Mouse (Mus musculus) embryonic facial prominence, embryonic 12.5 days (tissue): ENCODE results near the gene Aldoc. TPM values are rescaled to one million over a fixed set of nuclear protein-coding genes. Genes with fewer than 3 reads are reported as not detected.
A peak's percentile ranks its signal among the peaks of the same experiment; 100 is the strongest.

Experiments used
- ATAC-seq: fragments of 200-750 bp; cut with Nextera tagmentation; 2 replicates; pipeline ENCODE4 v1.8.0; 2017; ENCODE audit not compliant: insufficient number of reproducible peaks, insufficient read depth, low FRiP score, low TSS enrichment
- H3K27ac ChIP-seq: fragments of 300-500 bp; sonication (generic); 2 replicates; pipeline ENCODE4 v1.5.1; 2016; ENCODE audit warnings: mild to moderate bottlenecking
- H3K27me3 ChIP-seq: fragments of 300-500 bp; sonication (generic); 2 replicates; pipeline ENCODE4 v1.6.1; 2016; ENCODE audit warnings: mild to moderate bottlenecking, moderate library complexity
- H3K36me3 ChIP-seq: fragments of 300-500 bp; sonication (generic); 2 replicates; pipeline ENCODE4 v1.6.1; 2016; ENCODE audit warnings: mild to moderate bottlenecking
- H3K4me1 ChIP-seq: fragments of 300-500 bp; sonication (generic); 2 replicates; pipeline ENCODE4 v1.6.1; 2016
- H3K4me2 ChIP-seq: fragments of 300-500 bp; sonication (generic); replicated peaks from 2 replicates; pipeline ENCODE4 v1.6.1; 2016; ENCODE audit warnings: mild to moderate bottlenecking, moderate library complexity
- H3K4me3 ChIP-seq: fragments of 300-500 bp; sonication (generic); 2 replicates; pipeline ENCODE4 v1.5.1; 2016; ENCODE audit warnings: mild to moderate bottlenecking
- H3K9ac ChIP-seq: fragments of 300-500 bp; sonication (generic); 2 replicates; pipeline ENCODE4 v1.6.1; 2016; ENCODE audit warnings: mild to moderate bottlenecking, moderate library complexity
- H3K9me3 ChIP-seq: fragments of 300-500 bp; sonication (generic); 2 replicates; pipeline ENCODE4 v1.6.1; 2016; ENCODE audit warnings: mild to moderate bottlenecking, moderate library complexity
- WGBS: fragments of 180-500 bp; shearing (Covaris S2); methylation state at CpG from one replicate; pipeline ENCODE4 v1.1.7; 2016; 5-methylcytosine and 5-hydroxymethylcytosine counted together
- polyA plus RNA-seq: library from polyadenylated mRNA; unstranded; fragments of >200 nt; fragmentation: Nextera tagmentation; extraction: Ambion mirVana; gene quantifications from 2 replicates; pipeline ENCODE4 v1.2.1, GENCODE M21; 2016

Aldoc gene
- polyA plus RNA-seq, 1 experiment from 2014 or later = 4.6 TPM

DNA sequence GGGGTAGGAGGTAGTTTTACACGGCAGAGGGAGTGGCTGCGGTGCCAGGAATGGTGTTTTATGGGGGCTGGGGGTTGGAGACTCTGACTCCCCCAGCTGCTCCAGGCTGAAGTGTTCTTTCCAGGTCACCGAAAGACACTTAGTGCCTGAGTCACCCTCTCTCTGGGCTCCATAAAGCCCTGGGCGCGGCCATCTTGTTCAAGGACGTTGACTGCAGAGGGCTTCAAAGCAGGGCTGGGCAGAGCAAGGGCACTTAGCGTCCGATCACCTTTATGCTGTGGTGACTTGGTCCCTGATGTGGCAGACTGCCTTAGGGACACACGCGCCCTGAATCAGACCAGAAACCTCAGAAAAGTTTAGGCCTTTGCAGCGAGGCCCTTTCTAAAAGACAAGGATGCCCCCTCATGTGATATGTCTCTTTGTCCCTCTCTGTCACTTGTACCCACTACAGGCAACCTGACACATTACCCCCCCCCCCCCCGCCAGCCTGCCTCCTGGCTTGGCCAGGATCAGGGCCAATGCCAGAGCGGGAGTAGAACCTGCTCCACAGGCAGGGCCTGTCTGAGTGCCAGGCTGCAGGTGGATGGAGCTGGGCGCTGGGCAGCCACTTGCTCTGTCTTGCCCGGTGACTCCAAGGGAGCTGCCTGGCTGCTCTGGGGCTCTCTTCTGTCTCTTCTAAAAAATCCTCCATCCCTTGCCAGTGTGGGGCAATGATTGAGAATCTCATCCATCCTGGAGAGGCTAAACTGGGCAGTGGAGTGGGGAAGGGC lies 44.9 kb downstream of the Aldoc start:
- H3K4me3 ChIP-seq = no peak overlapping the region
- no peaks in the 10 kb centered on the region for H3K27me3 ChIP-seq
- H3K27ac ChIP-seq = no peak overlapping the region
- no peaks in the 10 kb centered on the region for H3K36me3 ChIP-seq
- H3K9ac ChIP-seq = no peak overlapping the region
- no peaks in the 10 kb centered on the region for H3K9me3 ChIP-seq
- H3K4me2 ChIP-seq = no peak overlapping the region
- ATAC-seq = no peak
- WGBS = 86% methylated on average over 15 of the region's 15 CpGs
- H3K4me1 ChIP-seq = no peaks in the 10 kb centered on the region

DNA sequence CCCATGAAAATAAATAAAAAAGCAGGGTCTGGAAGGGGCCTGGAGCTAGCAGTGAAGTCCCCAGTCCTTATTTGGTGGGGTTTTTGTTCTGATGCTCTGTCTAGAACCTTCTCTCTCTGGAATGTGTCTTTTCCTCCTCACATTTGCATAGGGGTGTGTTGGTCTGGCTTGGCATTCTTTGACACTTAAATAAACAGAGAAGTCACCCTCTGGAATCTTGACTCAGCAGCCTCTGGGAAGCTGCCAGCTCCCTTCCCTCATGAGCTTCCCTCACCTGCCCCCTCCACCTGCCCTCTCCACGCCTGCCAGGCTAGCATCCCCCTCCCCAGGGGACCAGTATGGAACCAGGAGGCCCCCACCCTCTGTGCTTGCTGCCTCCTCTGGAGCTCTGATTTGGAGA lies 47.6 kb downstream of the Aldoc start:
- Histone ChIP-seq H3K9me3 (no peaks in the 10 kb centered on the region), H3K9ac (no peak overlapping the region), H3K27me3 (no peaks in the 10 kb centered on the region), H3K4me3 (no peak overlapping the region), H3K27ac (no peak overlapping the region), H3K4me1 (no peaks in the 10 kb centered on the region; the same call in none of the 2 replicates), H3K4me2 (no peak overlapping the region), H3K36me3 (no peaks in the 10 kb centered on the region)
- no peak for ATAC-seq
- 36% methylated on average over 1 of the region's 1 CpGs for WGBS

DNA sequence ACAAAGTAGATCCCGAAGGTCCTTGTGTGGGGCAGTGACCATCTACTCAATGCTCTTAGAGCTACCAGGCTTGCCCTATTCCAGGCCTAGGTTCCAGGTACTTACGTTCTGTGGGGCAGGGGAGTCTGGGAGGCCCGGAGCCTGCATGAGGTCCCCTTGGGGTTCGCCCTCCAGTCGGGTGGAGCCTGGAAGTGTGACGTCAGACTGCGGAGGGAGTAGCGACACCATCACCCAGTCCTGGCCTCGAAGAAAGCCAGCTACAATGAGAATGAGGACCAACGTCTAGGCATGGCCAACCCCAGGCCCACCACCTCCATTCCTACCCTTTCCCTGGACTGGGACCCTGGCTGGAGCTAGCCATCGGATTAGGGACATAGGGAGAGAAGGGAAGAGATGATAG lies 48.9 kb downstream of the Aldoc start:
- Histone ChIP-seq H3K4me3 (no peak overlapping the region), H3K27me3 (no peaks in the 10 kb centered on the region), H3K4me1 (no peaks in the 10 kb centered on the region; the same call in none of the 2 replicates), H3K36me3 (no peaks in the 10 kb centered on the region), H3K4me2 (no peak overlapping the region), H3K27ac (no peak overlapping the region), H3K9ac (no peak overlapping the region), H3K9me3 (no peaks in the 10 kb centered on the region)
- ATAC-seq = no peak
- WGBS = 89% methylated on average over 11 of the region's 11 CpGs

DNA sequence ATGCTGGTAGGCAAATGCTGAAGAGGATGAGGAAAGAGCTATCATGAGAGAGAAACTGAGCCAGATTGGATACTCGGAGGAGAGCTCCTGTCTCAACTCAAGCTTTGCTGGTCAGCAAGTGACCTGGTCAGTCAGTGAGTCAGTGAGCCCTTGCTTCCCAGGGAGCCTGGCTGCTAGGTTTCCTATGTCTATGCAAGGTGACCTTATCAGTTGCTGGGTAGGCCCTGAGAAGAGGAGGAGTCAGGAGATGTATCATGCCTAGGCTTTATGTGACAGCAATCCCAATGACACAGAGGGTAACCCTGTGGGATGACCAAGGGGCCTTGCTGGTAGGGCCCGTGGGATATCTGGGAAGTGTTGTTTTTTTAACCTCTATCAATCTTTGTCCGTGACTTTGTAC lies 49.4 kb downstream of the Aldoc start:
- no peak overlapping the region for H3K4me3 ChIP-seq
- H3K36me3 ChIP-seq = no peaks in the 10 kb centered on the region
- H3K27ac ChIP-seq = no peak overlapping the region
- 77% methylated on average over 3 of the region's 3 CpGs for WGBS
- H3K27me3 ChIP-seq = no peaks in the 10 kb centered on the region
- no peaks in the 10 kb centered on the region; the same call in none of the 2 replicates for H3K4me1 ChIP-seq
- H3K9me3 ChIP-seq = no peaks in the 10 kb centered on the region
- ATAC-seq = no peak
- H3K4me2 ChIP-seq = no peak overlapping the region
- no peak overlapping the region for H3K9ac ChIP-seq

DNA sequence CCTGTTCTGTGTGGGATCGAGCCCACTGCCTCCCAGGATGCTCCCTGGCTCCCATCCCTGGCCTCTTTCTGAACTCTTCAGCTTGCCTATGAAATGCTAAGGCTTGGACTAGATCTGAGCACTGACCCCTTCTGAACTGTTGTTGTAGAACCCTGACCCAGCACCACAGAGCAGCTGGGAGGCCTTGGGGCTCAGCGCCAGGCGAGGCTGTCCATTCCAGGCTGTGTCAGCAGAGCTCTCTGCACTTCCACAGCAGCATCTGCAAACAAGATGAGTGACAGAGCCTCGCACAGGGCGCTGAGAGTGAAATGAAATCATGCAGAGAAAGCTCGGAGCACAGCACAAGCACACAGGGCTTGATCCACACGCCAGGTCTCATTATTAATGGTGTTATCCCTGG lies 49.8 kb downstream of the Aldoc start:
- Histone ChIP-seq H3K36me3 (no peaks in the 10 kb centered on the region), H3K27me3 (no peaks in the 10 kb centered on the region), H3K9ac (no peak overlapping the region), H3K27ac (no peak overlapping the region), H3K9me3 (no peaks in the 10 kb centered on the region), H3K4me3 (no peak overlapping the region), H3K4me2 (no peak overlapping the region), H3K4me1 (no peaks in the 10 kb centered on the region; the same call in none of the 2 replicates)
- ATAC-seq = no peak
- 63% methylated on average over 7 of the region's 7 CpGs for WGBS

DNA sequence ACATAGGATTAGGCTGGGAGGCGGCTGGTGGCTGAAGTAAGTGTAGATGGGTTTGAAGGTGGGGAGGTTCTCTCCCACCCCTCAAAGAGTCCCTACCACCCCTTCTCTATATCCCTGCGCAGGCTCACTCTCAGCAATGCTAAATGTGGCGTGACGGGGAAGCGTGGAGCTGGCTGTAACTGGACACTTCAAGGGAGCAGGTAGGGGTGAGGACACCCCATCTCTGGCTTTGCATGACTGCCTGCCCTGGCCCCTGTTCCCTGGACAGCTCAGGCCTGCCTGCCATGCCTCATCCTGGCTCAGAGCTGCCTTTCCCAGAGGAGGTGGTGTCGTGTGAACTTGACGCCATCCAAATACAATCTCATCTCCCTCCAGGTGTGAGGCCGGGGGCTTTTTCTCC lies 51.4 kb downstream of the Aldoc start:
- ATAC-seq = no peak
- Histone ChIP-seq H3K4me1 (no peaks in the 10 kb centered on the region; the same call in none of the 2 replicates), H3K27me3 (no peaks in the 10 kb centered on the region), H3K9ac (peak overlapping the region; percentile 4; the same call in 1 of the 2 replicates), H3K4me2 (no peak overlapping the region), H3K4me3 (no peak overlapping the region), H3K36me3 (no peaks in the 10 kb centered on the region), H3K9me3 (no peaks in the 10 kb centered on the region), H3K27ac (peak overlapping the region; percentile 26; the same call in 1 of the 2 replicates)
- 60% methylated on average over 8 of the region's 8 CpGs for WGBS

Other genes with a start within 250 kb of the Aldoc start
- 33.7 and 35.9 TPM in 2 replicates for gene Eral1, start 242.6 kb upstream of the Aldoc start, polyA plus RNA-seq
- 15.1 and 15.7 TPM in 2 replicates for gene Fam222b, start 228.3 kb upstream of the Aldoc start, polyA plus RNA-seq
- 119 and 122 TPM in 2 replicates for gene Traf4, start 157.4 kb upstream of the Aldoc start, polyA plus RNA-seq
- 17.5 and 18.9 TPM in 2 replicates for gene Nek8, start 146.3 kb upstream of the Aldoc start, polyA plus RNA-seq
- 13.5 and 14.2 TPM in 2 replicates for gene Tlcd1, start 146.3 kb upstream of the Aldoc start, polyA plus RNA-seq
- gene Rpl23a, start 139.4 kb upstream of the Aldoc start, polyA plus RNA-seq = 1,221 and 1,230 TPM in 2 replicates
- 164 and 181 TPM in 2 replicates for gene Rab34, start 134.5 kb upstream of the Aldoc start, polyA plus RNA-seq
- gene Proca1, start 129.6 kb upstream of the Aldoc start, polyA plus RNA-seq = 2.9 TPM in 2 replicates
- gene Sdf2, start 77.2 kb upstream of the Aldoc start, polyA plus RNA-seq = 56.2 and 61.1 TPM in 2 replicates
- gene Supt6, start 77.0 kb upstream of the Aldoc start, polyA plus RNA-seq = 36.1 and 37.8 TPM in 2 replicates
- gene 2610507B11Rik, start 61.2 kb upstream of the Aldoc start, polyA plus RNA-seq = 72.1 and 79.5 TPM in 2 replicates
- gene BC030499, start 32.1 kb upstream of the Aldoc start, polyA plus RNA-seq = 0.32 and 0.52 TPM in 2 replicates
- 49.2 and 50.8 TPM in 2 replicates for gene Spag5, start 21.4 kb upstream of the Aldoc start, polyA plus RNA-seq
- gene Pigs, start 5.4 kb downstream of the Aldoc start, polyA plus RNA-seq = 71.1 and 74.3 TPM in 2 replicates
- 93.2 and 99.5 TPM in 2 replicates for gene Unc119, start 20.5 kb downstream of the Aldoc start, polyA plus RNA-seq
- 0.09 and 0.18 TPM in 2 replicates for gene Foxn1, start 63.6 kb downstream of the Aldoc start, polyA plus RNA-seq
- gene Slc13a2, start 99.2 kb downstream of the Aldoc start, polyA plus RNA-seq = not detected in 2 replicates
- 15.4 and 15.5 TPM in 2 replicates for gene Slc46a1, start 142.7 kb downstream of the Aldoc start, polyA plus RNA-seq
- gene Sarm1, start 174.8 kb downstream of the Aldoc start, polyA plus RNA-seq = 5.2 and 7.3 TPM in 2 replicates
- 11.8 and 13.2 TPM in 2 replicates for gene Vtn, start 176.1 kb downstream of the Aldoc start, polyA plus RNA-seq
- gene Sebox, start 180.5 kb downstream of the Aldoc start, polyA plus RNA-seq = not detected in 2 replicates
- 53.4 and 60.7 TPM in 2 replicates for gene Tmem199, start 189.2 kb downstream of the Aldoc start, polyA plus RNA-seq
- gene Poldip2, start 189.2 kb downstream of the Aldoc start, polyA plus RNA-seq = 180 and 183 TPM in 2 replicates
- gene Tnfaip1, start 213.4 kb downstream of the Aldoc start, polyA plus RNA-seq = 78.2 and 82.2 TPM in 2 replicates
- gene Ift20, start 213.4 kb downstream of the Aldoc start, polyA plus RNA-seq = 136 and 139 TPM in 2 replicates
- gene Tmem97, start 227.8 kb downstream of the Aldoc start, polyA plus RNA-seq = 55.9 and 56.0 TPM in 2 replicates